Mouse (Mus musculus) adrenal gland, postnatal 14 days (tissue): ENCODE measurements at regions not wholly inside any gene's neighbourhood (a gene's known extent, or its start where the extent isn't known, plus 50 kb on each side); places are given as distances from the start of the nearest gene placed in this dataset.

Experiments used
- DNase-seq: peaks from one replicate; pipeline ENCODE4 v3.0.0; 2021; ENCODE audit warnings: mixed read lengths

DNA sequence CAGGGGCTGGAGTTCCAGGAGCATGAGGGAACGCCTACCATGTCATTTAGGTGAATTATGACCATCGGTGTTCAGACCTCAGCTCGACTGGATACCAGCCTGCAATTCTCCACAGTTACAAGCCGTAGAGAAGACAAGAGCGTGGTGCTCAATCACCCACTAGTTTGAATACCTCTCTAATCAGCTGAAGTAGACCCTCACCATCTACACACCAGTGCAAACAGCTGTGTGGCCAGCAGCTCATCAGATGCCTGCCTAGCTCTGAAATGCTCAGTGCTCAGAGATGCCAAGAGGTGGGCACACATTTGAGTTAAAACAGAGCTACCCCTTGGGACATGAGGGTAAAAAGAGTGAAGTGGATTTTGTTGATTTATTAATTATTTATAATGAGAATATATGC is 660.2 kb downstream of the Magi1 start:
- DNase-seq, result no peak

DNA sequence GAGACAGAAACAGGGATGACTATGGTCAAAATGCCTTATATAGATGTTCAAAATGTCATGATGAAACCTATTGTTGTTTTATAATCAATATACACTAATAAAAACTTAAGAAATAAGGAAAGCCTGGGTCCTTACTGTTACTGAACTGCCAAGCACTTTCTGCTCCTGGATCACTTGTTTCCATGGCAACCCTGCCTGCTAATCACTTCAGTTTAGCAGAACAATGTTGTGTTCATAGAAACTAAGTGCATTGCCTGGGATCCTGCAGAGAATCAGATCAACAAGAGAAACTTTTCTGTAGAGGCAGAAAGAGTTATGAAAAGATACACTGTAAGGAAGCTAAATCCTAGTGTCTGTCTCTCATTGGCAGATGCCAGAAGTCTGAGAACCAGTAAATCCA is 666.8 kb downstream of the Magi1 start:
- DNase-seq, result no peak

DNA sequence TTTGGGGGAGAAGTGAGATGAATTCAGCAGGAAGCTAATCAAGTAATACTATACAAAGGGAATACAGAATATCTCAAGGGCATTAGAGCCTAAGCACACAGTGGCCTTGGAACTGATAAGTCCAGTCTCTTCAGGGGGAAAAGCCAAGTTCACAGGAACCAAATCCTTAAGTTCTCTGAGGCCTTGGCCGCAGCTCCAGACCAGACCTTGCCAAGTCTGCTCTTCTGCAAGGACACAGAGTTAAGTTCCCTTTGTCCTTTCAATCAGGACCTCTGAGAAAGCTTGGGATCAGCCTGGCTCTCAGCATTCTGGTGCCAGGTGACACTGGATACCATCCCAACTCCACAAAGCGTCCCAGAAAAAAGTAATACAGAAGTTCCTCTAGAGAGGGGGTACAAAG is 657.1 kb upstream of the Adamts9 start:
- DNase-seq, result peak; percentile 16

DNA sequence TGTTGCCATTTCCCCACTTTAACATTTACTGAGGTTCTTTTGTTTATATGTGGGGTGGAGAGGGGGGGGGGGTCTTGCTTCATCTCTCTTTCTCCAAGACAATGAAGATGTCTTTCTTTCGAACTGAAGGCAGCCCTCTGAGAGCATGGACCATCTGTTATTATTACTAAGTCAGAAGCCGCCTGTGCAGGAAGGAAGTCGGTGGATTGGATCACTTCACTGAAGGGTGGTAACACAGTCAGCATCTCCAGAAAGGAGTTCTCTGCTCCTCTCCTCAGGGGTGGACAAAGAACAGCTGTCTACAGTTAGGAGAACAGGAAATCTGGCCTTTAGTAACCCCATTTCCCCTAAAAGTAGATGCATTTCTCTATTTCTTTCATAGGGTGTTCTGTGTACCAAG is 656.1 kb upstream of the Adamts9 start:
- DNase-seq, result no peak

DNA sequence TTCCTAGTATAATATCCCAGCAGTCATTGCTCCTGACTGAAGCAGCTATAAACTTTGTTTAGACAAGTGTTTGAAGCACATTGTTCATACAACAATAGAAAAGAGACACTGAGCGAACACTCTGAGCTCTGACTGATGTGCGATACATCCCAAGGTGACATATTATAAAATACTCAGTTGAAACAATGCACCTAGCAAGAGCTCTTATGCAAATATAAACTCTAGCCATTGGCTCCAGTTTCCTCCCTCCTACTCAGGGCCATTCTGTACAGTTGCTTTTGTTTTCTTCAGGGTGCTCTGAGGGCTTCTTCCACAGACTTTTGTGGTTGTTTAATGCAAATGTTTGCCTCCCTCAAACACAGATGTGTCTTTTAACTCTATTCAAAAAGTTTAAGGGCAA is 646.6 kb upstream of the Adamts9 start:
- no peak for DNase-seq

DNA sequence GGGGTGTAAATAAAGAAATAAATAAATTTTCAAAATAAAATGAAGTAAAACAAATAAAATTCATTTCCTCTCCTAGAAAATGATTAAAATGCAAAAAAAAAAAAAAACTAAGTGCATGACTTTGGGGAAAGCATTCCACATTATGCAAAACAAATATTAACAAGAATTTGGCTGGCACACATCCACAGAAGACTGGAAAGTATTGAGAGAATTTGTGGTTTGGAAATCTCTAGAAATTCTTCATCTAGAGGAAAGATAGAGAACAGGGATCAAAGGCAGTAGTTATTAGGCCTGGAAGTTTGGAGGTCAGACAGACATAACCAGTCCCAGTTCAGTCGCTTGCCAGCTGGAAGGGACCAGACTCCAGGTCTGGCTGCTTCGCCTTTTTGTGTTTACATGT is 643.6 kb upstream of the Adamts9 start:
- DNase-seq, result peak; percentile 32

DNA sequence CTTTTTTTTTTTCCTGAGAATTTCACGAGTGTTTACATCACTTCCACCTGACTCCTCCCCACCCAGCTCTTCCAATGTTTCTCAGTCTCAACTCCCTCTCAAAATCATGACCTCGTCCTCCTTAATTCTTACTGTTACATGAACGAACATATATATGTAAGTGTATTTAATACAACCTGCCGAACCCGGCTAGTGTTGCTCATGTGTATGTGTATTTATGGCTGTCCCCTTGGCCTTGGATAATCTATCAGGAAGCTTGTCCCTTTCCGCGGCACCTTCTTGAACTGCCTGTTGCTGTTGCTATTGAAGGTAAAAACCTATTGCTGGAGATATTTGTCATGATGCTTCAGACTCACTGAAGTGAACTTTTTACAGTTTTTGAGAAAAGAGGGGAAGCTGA is 637.8 kb upstream of the Adamts9 start:
- DNase-seq, result no peak

DNA sequence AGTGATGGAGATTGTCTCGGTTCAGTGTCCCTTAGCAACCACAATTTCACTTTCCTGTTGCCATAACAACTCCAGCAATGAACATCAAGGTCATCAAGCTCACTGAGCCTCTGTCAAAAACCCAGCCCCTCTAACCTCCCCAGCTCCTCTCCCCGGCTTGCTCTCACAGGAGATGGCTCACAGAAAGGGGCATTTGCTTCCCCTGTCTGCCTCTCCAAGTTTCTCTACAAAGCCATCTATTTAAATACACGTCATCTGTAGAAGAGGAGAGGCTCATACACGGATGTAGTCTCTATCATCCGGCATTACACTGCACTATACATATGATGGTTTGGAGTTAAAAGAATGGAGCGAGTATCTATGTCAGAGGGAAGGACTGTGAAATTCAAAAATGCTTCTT is 637.4 kb upstream of the Adamts9 start:
- no peak for DNase-seq

DNA sequence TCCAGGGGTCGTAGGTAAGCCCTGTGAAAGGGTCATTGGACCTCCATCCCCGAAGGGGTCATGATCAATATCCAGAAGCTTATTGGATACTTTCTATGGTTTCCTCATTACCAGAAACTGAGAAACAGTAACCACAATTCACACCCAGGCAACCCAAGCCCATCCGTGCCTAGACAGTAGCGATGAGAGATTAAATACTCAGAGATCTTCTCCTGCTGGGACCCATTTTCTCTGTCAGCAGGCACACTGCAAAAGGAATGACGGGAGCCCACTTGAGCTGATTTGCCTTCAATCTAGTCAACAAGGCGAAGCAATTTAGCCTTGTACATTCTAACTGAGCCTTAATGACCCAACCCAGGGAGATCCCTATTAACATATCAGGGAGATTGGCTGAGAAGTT is 632.0 kb upstream of the Adamts9 start:
- DNase-seq, result no peak

DNA sequence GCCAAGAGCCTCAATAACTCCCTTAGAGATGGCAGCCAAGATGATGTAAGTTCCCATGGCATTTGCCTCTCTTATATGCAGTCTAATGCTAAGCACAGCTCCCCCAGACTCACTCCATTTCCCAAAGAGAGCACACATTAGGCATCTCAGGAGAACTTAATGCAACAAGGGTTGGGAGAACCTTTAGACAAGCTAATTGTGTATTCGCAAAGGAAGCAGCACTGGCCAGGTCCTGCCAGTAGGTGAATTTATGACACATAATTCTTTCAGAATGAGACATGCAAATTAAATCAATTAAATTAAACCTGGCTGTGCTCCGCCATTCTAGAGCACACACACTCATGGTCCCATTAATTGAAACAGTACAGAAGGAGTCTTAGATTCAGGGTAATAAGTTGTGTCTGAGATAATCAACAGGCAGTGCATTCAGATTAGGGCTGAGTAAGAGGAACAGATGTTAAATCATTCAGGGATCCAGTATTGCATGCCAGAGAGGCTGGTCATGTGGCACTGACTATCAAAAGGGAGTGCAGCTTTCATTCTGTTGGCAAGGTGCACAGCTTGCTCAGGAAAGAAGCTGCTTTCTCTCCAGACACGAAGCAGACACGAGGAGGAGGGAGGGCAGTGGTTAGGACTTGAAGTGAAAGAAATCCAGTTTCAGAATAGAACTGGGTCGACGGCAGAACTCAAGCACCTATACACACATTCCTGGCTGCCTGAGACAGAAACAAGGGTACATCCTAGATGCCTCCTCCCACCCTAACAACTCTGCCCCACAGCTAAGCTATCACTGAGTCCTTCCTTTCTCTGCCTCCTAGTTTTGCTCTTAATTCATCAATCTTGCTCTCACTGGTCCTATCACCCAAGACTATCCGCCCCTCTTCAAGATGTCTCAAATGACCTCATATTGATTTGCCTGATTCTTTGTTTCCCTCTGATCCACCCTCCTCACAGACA is 630.7 kb upstream of the Adamts9 start:
- DNase-seq, result peak; percentile 32

DNA sequence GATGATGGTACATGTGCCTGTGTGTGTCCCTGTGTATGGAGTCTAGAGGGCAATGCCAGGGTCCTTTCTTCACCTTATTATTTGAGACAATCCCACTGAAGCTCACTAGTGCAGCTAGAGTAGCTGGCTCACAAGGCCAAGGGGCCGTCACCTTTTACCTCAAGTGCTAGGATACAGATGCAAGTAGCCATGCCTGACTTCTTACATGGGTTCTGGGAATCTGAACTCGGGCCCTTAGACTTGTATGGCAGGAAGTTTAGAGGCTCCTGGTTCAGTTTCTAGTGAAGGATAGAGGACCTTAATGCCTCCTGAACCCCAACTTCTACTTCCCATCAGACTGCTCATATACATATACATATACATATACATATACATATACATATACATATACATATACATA is 626.6 kb upstream of the Adamts9 start:
- DNase-seq, result no peak

DNA sequence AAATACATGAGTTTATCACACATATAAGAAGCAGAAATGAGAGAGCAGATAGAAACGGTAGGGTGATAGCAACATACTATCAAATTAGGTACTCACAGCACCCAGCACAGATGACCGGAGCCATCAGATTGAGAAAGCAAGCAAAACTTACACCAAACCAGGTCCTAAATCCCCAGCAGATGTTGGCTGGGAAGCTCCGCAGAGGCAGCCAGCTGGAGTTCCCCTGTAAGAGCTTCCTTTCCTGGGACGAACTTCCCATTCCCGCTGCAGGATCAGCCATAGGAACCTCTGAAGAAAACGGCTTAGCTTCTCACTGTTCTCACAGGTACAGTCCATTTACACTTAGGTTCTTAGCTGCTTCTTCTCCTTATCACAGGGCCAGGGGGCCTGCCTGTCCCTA is 625.9 kb upstream of the Adamts9 start:
- no peak for DNase-seq

DNA sequence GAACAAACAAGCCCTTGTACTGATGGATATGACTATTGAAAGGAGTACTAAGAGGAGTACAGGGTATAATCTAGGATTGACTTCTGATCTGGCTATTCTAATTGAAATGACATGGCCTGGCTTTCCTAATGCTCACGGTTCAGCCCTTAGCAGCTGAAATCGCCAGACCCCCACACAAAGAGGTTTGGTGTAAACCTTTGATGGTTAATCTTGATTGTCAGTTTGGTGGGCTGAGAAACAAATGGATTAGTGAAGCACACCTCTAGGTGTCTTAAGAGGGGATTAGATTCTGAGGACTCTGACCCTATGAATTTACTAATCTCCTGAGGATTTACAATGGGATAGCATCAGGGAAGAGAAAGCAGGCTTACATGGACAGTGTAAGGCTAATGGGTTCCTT is 623.4 kb upstream of the Adamts9 start:
- DNase-seq, result no peak

DNA sequence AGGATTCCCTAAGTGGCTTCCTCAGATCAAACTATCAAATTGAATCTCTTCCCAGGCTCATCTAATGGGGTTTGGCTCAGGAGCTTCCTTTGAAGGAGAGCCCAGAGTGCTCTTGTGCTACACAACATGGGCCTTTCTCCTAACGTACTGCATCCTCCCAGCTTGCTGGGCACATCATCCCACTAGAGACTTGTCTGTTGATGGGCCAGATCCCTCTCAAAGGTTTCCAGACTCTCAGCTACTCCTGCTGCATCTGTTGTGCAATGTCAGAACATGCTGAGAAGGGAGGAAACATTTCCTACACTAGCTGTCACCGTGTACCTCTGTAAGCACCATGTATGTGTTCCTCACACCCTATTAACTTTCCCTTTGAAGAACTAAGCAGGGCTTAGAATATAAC is 605.0 kb upstream of the Adamts9 start:
- no peak for DNase-seq

DNA sequence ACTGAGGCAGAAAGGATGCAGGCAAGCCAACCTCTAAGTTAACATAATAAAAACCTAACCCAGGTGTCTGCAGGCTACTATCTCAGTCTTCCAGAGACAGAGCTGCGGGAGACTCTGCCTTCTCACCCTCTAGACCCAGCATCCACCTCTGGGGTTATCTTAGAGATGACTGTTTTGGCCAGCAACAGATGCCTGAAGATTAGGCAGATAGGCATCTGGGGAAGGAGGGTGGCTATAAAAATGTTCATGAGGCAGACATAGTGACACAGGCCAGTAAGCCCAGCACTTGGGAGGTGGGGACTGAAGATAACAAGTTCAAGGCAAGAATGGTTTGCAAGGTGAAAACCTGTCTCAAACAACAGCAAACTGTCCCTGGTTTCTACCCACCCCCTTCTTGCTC is 601.0 kb upstream of the Adamts9 start:
- DNase-seq, result no peak

DNA sequence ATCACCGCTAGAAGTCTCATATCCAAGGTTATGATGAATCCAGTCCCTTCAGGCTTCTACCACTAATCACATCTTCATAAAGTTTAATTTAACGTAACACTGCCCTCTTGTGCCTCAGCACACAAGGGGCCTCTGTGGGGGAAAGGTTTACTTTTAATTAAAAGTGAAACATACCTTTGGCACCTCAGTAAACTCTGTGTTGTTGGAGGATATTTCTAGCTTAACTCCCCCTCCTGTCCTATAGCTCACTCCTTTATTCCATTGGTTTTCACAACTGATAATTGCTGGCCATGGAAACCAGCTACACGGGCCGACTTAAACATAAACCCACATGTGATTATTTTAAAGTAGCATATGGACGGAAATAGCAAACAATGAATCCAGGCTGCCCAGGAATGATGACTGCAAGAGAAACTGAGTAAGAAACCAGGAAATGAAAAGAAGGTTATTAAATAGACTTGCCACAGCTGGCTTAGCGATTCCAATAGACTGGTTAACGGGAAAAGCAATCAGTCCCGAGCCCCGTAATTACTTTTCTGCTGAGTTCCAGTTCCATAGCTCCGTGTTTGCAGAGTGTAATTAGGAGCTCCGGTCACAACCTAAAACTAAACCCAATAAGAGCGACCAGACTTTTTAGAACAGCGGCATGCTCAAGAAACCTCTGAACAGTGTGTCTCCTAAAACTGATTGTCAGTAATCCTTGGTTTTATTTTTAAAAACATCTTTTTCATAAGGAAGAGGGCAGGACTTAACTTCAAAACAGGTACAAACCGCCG is 600.2 kb upstream of the Adamts9 start:
- DNase-seq, result peak; percentile 36

DNA sequence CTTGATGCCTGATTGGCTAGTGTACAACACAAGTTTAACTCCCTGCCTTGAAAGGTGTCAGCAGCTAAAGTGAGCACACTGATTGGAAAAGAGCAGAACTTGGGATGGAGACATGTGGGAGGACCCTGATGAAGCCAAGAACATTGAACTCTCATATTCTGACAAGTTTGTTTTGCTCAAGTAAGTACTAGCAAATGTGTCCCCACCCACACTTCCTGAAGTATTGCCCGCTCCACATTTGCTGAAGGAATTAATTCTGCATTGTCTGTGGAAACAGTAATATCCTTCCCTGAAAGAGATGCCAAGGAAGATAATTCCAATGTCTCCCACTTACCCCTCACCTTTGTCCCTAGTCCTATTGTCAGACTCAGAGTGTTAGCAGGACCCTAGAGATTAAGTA is 596.3 kb upstream of the Adamts9 start:
- DNase-seq, result no peak

DNA sequence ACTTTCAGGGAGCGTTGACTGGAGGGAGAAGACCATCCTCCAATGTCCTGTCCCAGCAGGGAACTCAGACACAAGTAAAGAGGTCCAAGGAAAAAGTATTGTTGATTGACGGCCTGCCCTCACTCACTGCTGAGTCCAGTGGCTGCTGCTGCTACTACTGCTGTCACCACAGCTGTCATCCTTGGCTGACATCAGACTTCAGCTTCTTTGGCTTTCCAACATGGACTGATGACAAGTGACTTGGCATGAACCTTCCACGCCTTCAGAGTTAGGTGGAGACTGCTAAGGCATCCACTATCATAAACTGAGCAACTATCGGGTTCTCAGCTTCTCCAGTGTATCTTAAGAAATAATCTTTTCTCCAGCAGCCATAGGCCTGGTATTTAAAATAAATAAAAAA is 595.9 kb upstream of the Adamts9 start:
- no peak for DNase-seq

DNA sequence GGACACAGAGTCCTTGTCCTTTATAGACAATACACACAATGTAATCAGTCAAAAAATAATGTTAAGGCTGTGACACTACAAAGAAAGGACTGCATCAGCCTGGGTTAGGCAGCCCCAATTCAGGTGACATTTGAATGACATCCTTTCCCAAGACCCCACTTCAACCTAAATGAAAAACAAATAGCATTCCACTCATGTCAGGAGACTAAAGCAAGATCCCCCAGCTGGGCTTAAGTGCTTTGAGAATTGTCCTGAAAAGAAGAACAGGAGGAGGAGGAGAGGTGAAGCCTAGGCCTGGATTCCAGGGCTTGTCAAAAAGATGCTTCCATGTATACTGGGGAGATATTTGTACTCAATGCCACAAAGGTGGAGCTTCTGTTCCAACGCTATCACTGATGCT is 594.7 kb upstream of the Adamts9 start:
- DNase-seq, result no peak

DNA sequence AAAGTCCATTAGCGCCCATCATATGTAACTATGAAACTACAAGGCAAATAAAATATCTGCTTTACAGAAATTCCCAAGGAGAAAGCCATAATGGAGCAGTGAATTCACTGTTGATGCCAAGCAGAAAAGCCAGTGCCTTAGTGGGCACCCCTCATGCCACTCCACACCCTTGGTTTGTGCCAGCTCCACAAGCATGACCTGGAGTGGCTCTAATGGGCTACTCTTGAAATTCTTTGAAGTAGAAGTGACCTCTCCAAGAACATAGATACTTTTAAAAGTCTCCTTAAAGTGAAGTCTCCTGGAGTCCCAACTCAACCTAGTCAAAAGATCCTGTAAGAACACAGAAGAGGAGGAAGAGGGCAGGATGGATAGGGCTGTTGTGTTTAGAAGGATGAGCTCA is 593.8 kb upstream of the Adamts9 start:
- DNase-seq, result no peak

DNA sequence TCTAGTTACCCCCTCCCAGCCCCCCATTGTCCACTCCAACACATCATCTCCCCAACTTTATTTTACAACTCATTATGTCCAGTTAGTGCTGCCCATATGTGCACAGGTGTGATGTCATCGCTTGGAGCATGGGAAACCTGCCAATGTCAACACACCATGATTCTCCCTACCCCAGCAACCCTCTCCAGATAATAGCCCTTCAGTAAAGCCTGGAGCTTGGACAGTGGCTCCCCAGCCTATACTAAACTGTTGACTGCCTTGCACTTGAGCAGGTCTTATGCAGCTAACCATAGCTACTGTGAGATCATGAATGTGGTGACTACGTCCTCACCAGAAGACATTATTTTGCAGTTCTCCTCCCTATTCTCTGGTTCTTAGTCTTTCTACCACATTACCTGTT is 570.5 kb upstream of the Adamts9 start:
- DNase-seq, result no peak

DNA sequence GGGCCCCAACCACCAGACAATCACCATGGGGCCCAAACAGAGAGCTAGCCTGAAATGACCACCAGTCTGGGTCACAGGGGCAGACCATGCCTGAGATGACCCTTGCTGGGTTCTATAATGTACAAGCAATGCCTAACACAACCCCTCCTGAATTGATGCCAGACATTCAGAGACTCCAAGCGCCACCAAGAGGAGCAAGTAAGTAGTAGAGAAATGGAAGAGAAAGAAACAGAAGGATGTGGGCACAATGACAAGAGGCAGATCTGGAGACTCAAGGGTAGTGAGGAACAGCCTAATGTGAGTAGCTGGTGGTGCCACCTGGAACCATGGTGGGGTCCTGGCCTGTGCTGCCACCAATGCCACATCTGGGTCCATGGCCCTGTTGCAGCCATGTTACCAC is 566.6 kb upstream of the Adamts9 start:
- DNase-seq, result no peak

DNA sequence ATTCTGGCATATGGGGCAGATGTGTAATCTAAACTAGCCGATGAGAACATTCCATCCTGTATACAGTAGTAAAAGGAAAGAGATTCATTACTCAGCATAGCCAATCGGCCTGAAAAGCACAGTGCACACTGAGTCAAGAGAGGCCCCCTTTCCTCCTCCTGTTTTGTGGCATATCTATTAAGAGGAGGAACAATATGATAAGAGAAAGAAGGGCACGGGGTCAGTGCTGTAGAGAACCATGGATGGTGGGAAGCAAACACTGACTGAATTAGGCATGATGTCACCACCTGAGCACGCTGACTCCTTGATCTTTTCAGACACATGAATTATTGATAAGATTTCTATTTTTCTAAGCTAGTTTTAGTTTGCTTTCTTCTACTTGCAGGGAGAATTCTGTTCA is 554.5 kb upstream of the Adamts9 start:
- DNase-seq, result no peak

DNA sequence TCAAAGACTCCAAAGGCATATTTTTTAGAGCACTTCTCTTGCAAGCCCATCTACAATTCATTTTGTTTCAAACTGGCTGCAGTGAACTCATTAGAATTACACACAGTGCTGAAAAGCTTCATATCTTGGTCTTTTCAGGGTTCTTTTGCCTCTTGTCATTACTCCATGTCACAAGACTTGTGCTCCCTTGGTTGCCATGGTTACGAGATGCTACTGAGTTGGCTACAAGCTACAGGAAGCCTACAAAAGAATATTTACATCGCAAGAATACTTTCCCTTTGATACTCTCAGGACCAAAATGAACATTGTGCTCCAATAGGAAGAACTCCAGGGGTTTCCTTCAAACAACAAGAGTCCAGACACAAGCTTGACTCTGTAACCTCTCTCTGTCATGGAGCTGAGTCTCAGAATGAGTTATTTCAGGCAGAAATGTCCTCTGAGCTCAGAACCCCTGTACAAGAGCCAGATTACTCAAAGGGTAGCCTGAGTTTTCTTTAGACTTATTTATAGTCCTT is 545.2 kb upstream of the Adamts9 start:
- no peak for DNase-seq
